Mouse (Mus musculus) brown adipose tissue, adult 24 weeks (tissue): ENCODE measurements around the gene Unc5cl. TPM values are rescaled to one million over a fixed set of nuclear protein-coding genes. Genes with fewer than 3 reads are reported as not detected.

Experiments
- H3K27ac ChIP-seq: fragments of 200-500 bp; replicated peaks from 2 replicates; pipeline ENCODE4 v1.5.1; 2012; ENCODE audit warnings: low read depth, mild to moderate bottlenecking, low read length
- H3K4me1 ChIP-seq: fragments of 200-500 bp; 2 replicates; pipeline ENCODE4 v1.6.1; 2012; ENCODE audit warnings: low read length, mixed read lengths; ENCODE audit not compliant: control insufficient read depth, insufficient read depth, insufficient read length
- H3K4me3 ChIP-seq: fragments of 200-500 bp; 2 replicates; pipeline ENCODE4 v1.5.1; 2012; ENCODE audit warnings: low read depth, mild to moderate bottlenecking, low read length, moderate library complexity; ENCODE audit not compliant: insufficient read depth
- polyA plus RNA-seq: library from polyadenylated mRNA; stranded (reverse); fragments of >200 nt; gene quantifications from 2 replicates; pipeline ENCODE4 v1.2.4, GENCODE M21; 2012; ENCODE audit not compliant: missing spikeins, insufficient read depth, insufficient read length

Unc5cl gene
- polyA plus RNA-seq, 1 experiment, result not detected

GRCm38 (mm10) chr17:48425823-48426612 is 28.7 kb upstream of the Unc5cl start:
- Histone ChIP-seq H3K4me1 (peaks cover 6% of the 10 kb centered on the region), H3K27ac (no peak overlapping the region), H3K4me3 (no peak overlapping the region)

GRCm38 (mm10) chr17:48426991-48427750 is 27.5 kb upstream of the Unc5cl start:
- H3K27ac ChIP-seq, result no peak overlapping the region
- no peak overlapping the region for H3K4me3 ChIP-seq
- peaks cover 6% of the 10 kb centered on the region for H3K4me1 ChIP-seq

GRCm38 (mm10) chr17:48427852-48428530 is 26.7 kb upstream of the Unc5cl start:
- Histone ChIP-seq H3K4me3 (no peak overlapping the region), H3K4me1 (peaks cover 6% of the 10 kb centered on the region), H3K27ac (no peak overlapping the region)

- H3K4me3 ChIP-seq, result no peak overlapping the region
- H3K27ac ChIP-seq, result no peak overlapping the region
- peaks cover 6% of the 10 kb centered on the region for H3K4me1 ChIP-seq
Measured at GRCm38 (mm10) chr17:48430394-48430793, 24.3 kb upstream of the Unc5cl start.

GRCm38 (mm10) chr17:48431054-48431453 is 23.6 kb upstream of the Unc5cl start:
- Histone ChIP-seq H3K27ac (no peak overlapping the region), H3K4me1 (peaks cover 6% of the 10 kb centered on the region), H3K4me3 (no peak overlapping the region)

DNA sequence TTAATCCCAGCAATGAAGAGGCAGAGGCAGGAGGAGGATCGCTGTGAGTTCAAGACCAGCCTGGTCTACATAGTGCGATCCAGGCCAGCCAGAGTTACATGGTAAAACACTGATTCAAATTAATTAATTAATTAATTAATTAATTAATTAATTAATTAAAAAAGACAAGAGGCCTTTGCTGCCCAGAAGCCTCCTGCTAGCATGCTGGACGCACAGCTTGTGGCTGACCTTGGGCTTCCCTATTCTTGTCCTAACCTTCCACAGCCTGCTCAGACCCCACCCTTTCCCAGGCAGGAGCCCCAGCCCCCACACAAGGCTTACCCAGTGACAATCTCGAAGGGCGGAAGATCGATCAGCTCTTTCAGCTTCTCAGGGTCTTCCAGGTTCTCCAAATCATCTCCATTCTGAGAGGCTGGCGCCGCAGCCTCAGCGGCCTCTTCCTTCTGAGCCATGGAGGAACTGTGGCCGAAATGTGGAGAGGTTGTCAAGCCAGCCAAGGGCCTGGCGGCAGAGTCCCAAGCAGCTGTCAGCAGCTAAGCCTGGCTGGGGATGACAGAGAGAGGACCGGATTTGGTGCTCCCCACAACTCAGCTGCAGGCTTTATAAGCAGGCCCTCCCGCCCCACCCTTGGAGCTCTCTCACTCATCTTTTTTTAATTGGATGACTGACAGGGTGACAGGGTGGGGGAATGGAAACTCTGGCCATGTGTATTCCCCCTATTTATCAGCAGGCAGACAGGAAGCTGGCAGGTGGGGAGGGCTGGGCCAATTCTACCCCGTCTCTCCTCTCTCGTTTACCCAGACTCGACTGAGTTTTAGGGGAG is 22.3 kb upstream of the Unc5cl start, which contains the start of gene Apobec2:
Apobec2 (minus strand) TSS at position 773 of the 823 bp plus-strand sequence.
- Histone ChIP-seq H3K27ac (no peak within 1 kb of the TSS), H3K4me1 (no peaks in the 10 kb centered on the region; the same call in 1 of the 2 replicates), H3K4me3 (no peak within 1 kb of the TSS)

DNA sequence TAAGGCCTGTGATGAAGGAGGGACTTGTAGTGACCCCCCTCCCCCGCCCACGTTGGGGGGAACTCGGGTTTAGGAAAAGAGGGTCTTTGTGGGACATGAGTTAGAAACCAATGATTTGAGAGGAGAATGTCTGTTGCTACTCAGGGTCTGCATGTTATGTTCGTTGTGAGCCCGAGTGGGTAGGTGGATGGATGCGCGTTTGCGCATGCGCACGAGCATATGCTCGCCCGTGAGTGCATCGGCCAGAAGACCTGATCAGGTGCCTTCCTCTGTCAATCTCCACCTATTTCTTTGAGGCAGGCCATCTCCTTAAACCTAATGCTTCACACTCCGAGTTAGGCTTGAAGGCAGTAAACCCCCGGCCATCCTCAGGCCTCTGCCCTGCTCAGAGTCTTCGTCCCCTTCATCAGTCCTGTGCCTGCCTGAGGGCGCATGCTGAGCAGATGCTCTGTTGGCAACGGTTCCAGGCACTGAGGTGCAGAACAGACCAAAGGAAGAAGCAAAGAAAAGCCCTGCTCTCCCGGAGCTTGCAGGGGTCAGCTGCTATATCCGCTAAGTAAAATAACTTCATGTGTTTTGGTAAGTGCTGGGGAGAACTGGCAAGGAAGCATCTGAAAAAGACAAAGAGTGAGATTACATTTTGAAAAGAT is 21.6 kb upstream of the Unc5cl start:
- H3K27ac ChIP-seq, result no peak overlapping the region

GRCm38 (mm10) chr17:48433689-48434330 is 20.9 kb upstream of the Unc5cl start:
- H3K27ac ChIP-seq, result no peak overlapping the region
- H3K4me3 ChIP-seq, result no peak overlapping the region
- no peaks in the 10 kb centered on the region; the same call in 1 of the 2 replicates for H3K4me1 ChIP-seq

More for the DNA sequence above, 21.6 kb upstream of the Unc5cl start:
- no peak overlapping the region for H3K4me3 ChIP-seq
- no peaks in the 10 kb centered on the region; the same call in 1 of the 2 replicates for H3K4me1 ChIP-seq

DNA sequence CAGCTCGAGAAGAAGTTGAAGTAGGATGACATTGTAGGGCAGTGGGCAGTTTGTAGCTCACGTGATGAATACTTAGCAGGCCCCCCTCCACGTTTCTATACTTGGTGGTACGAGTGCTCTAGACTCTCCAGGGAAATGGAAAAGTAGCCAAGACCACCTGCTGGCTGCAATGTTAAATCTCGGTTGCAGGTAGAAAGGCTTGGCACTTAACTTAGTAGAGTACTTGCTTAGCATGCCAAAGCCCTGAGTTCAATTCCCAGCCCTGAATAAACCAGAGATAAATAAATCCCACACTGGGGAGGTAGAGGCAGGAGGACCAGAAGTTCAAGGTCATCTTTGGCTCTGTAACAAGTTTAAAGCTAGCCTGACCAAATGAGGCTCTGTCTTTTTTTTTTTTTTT is 20.2 kb upstream of the Unc5cl start:
- H3K4me3 ChIP-seq, result no peak overlapping the region
- no peak overlapping the region for H3K27ac ChIP-seq
- H3K4me1 ChIP-seq, result no peaks in the 10 kb centered on the region; the same call in 1 of the 2 replicates

- H3K4me3 ChIP-seq, result no peak overlapping the region
- H3K27ac ChIP-seq, result no peak overlapping the region
Measured at GRCm38 (mm10) chr17:48436487-48436886, 18.2 kb upstream of the Unc5cl start.

GRCm38 (mm10) chr17:48437421-48437911 is 17.2 kb upstream of the Unc5cl start:
- H3K4me1 ChIP-seq, result no peaks in the 10 kb centered on the region
- no peak overlapping the region for H3K4me3 ChIP-seq
- H3K27ac ChIP-seq, result no peak overlapping the region

More at GRCm38 (mm10) chr17:48436487-48436886, 18.2 kb upstream of the Unc5cl start:
- H3K4me1 ChIP-seq, result no peaks in the 10 kb centered on the region

DNA sequence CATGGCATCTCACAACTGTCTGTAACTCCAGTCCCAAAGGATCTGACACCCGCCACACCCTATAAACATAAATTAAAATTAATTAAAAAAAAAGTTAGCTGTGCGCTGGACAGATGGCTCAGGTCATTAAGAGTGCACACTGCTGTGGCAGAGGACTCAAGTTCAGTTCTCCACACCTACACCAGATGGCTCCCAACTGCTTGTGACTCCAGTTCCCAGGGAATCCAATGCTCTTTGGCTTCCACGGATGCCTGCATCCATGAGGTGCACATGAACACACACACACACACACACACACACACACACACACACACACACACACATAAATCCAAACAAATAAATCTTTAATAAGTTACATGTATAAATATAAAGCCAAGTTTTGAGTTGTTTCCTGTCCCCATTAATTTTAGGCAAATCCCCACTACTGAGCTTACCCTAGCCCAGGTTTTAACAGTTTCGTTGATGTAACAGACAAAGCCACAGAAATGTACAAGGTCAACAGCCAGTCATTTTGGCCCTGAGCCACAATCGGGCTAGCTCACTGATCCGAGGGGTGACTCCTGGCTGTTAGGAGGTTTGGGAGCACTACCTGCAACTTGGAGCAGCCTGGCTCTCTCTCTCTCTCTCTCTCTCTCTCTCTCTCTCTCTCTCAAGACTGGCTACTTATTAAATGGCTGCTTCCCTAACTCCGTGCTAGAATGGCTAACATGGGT is 11.8 kb upstream of the Unc5cl start:
- H3K4me1 ChIP-seq, result no peaks in the 10 kb centered on the region
- no peak overlapping the region for H3K4me3 ChIP-seq
- H3K27ac ChIP-seq, result no peak overlapping the region

GRCm38 (mm10) chr17:48443542-48444145 is 11.1 kb upstream of the Unc5cl start:
- no peak overlapping the region for H3K4me3 ChIP-seq
- no peak overlapping the region for H3K27ac ChIP-seq
- no peaks in the 10 kb centered on the region for H3K4me1 ChIP-seq
